Mouse (Mus musculus) cerebellum, adult 18-20 months (tissue): Measurements from ENCODE around the gene Vti1b.

ENCODE experiments used
- DNase-seq, 2 experiments: peaks; one replicate each; pipeline ENCODE4 v3.0.0; 2021

Vti1b gene

GRCm38 (mm10) chr12:79136949-79137348 lies 35.5 kb downstream of the Vti1b start:
- DNase-seq = no peak

GRCm38 (mm10) chr12:79135105-79135504 lies 37.4 kb downstream of the Vti1b start:
- DNase-seq = no peak

- no peak for DNase-seq
Measured at GRCm38 (mm10) chr12:79134676-79135075, 37.8 kb downstream of the Vti1b start.

GRCm38 (mm10) chr12:79131706-79132460 lies 40.6 kb downstream of the Vti1b start:
- peak in 1 of 2 experiments; percentile 4 for DNase-seq

- peak; percentile 9 to 13 for DNase-seq
Measured at GRCm38 (mm10) chr12:79131178-79131675, 41.2 kb downstream of the Vti1b start.

- DNase-seq = peak; percentile 84 to 86
Measured at GRCm38 (mm10) chr12:79130299-79131177, 41.9 kb downstream of the Vti1b start, which contains the start of gene Arg2. Gene Arg2, plus strand, starts transcription at chr12:79130777.

- no peak for DNase-seq
Measured at GRCm38 (mm10) chr12:79122820-79123219, 49.6 kb downstream of the Vti1b start.

GRCm38 (mm10) chr12:79118991-79119390 lies 53.5 kb downstream of the Vti1b start:
- no peak for DNase-seq
